In the genomic region with DNA sequence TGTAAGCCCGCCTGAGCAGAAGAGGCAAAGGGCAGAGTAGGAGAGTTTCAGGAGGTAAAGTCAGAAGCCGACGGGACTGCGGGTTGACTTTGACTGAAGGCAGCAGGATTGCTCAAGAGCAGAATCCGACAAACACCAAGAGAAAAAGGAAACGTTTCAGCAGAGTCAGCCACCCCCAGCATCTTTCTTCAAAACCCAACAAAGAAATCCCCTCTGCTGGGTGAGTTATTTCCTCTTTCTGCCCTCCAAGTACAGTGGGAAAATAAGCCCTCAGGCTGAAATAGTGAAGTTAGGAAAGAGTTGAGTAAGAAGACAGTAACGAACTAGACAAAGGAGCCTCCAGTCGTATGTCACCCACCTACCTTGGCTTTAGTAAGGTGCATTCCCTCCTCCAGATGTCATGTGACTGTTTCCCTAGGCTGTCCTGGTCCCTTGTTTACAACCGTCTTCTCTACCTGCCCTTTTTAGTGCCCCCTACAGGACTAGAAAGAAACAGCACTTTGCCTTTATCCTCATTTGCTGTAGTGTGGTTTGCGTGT, we compare ENCODE assay signal across 8 mouse cellular contexts.
DNase-seq lines count a peak whose midpoint lies in the region; ATAC-seq and TF ChIP-seq lines count a peak whose summit lies in the region.

No protein-coding gene starts in this region.

- H3K27ac ChIP-seq in bone marrow macrophage, adult 2 months (ENCODE audit: insufficient read depth, low read depth, low read length): peak overlapping the region; percentile 100
- H3K27ac ChIP-seq in heart, embryonic 10.5 days: peak overlapping the region; percentile 65; the same call in 1 of the 2 replicates
- H3K27ac ChIP-seq in midbrain, postnatal 0 days (ENCODE audit: low read depth, low read length): no peak overlapping the region

- peak overlapping the region; percentile 44 for H3K4me3 ChIP-seq in bone marrow macrophage, adult 2 months (ENCODE audit: insufficient read depth, low read length)
- H3K4me3 ChIP-seq in heart, embryonic 10.5 days: no peak overlapping the region
- H3K4me3 ChIP-seq in midbrain, postnatal 0 days (ENCODE audit: low read depth, low read length): no peak overlapping the region

- ATAC-seq in midbrain, postnatal 0 days (ENCODE audit: low FRiP score): no peak

- no peak overlapping the region for H3K9ac ChIP-seq in midbrain, postnatal 0 days (replicated peaks; ENCODE audit: low read length, poor library complexity, severe bottlenecking)

- WGBS in heart, embryonic 10.5 days: 39% methylated on average over 10 of the region's 10 CpGs
- WGBS in midbrain, postnatal 0 days: 50% methylated on average over 10 of the region's 10 CpGs

- H3K4me1 ChIP-seq in bone marrow macrophage, adult 2 months (ENCODE audit: control insufficient read depth, insufficient read depth, low read length): peaks cover 29% of the 10 kb centered on the region
- peaks cover 33% of the 10 kb centered on the region for H3K4me1 ChIP-seq in heart, embryonic 10.5 days
- H3K4me1 ChIP-seq in midbrain, postnatal 0 days (ENCODE audit: insufficient read depth, low read length): no peaks in the 10 kb centered on the region

- peak; percentile 4 for DNase-seq in cerebellum, adult 11 months
- DNase-seq in cerebellum, adult 11-12 months: no peak
- DNase-seq in 3T3-L1 (ENCODE audit: low read depth, low spot score): peak; percentile 9
- no peak for DNase-seq in heart, embryonic 10.5 days (ENCODE audit: low spot score)
- DNase-seq in kidney, postnatal 14 days: peak; percentile 35
- no peak for DNase-seq in midbrain, postnatal 0 days (ENCODE audit: low spot score)
- DNase-seq in yolk sac, embryonic 10.5 days (ENCODE audit: low spot score): peak; percentile 75

- TF ChIP-seq POLR2A in bone marrow macrophage, adult 2 months (IDR thresholded peaks at IDR 0.05; ENCODE audit: borderline replicate concordance, low read depth, low read length): no peak

- no peaks in the 10 kb centered on the region for H3K36me3 ChIP-seq in heart, embryonic 10.5 days
- no peaks in the 10 kb centered on the region for H3K36me3 ChIP-seq in midbrain, postnatal 0 days (ENCODE audit: insufficient read depth, low read length)

- no peak overlapping the region for H3K4me2 ChIP-seq in midbrain, postnatal 0 days (ENCODE audit: low read depth, low read length, poor library complexity, severe bottlenecking)

- no peak for TF ChIP-seq CTCF in bone marrow macrophage, adult 2 months (IDR thresholded peaks at IDR 0.05; ENCODE audit: low read depth, low read length)
- TF ChIP-seq CTCF in midbrain, postnatal 0 days (IDR thresholded peaks at IDR 0.05): peak; percentile 70

- H3K27me3 ChIP-seq in heart, embryonic 10.5 days (ENCODE audit: insufficient read depth, poor library complexity, severe bottlenecking): no peaks in the 10 kb centered on the region
- H3K27me3 ChIP-seq in midbrain, postnatal 0 days (ENCODE audit: insufficient read depth, low read length): no peaks in the 10 kb centered on the region

- no peaks in the 10 kb centered on the region for H3K9me3 ChIP-seq in heart, embryonic 10.5 days
- no peaks in the 10 kb centered on the region for H3K9me3 ChIP-seq in midbrain, postnatal 0 days (ENCODE audit: low read length)

Comparison
In these comparisons a context has a peak if more than half of its experiments do, and no peak if none do; other contexts are left out.
1. DNase-seq: peak in cerebellum, adult 11 months (single experiment), 3T3-L1 (single experiment), kidney, postnatal 14 days (single experiment) and yolk sac, embryonic 10.5 days (single experiment); none in cerebellum, adult 11-12 months (single experiment), heart, embryonic 10.5 days (single experiment) and midbrain, postnatal 0 days (single experiment).